Mouse (Mus musculus): ENCODE measurements at regions not wholly inside any gene's neighbourhood (a gene's known extent, or its start where the extent isn't known, plus 50 kb on each side); places are given as distances from the start of the nearest gene placed in this dataset.

GRCm38 (mm10) chr3:148504928-148505327 lies 485.4 kb downstream of the Adgrl2 start:
- H3K27ac ChIP-seq (replicated peaks; ENCODE audit: low read depth, low read length) = no peak overlapping the region
- no peaks in the 10 kb centered on the region for H3K27me3 ChIP-seq (ENCODE audit: control insufficient read depth, insufficient read depth, low read length)
- H3K4me3 ChIP-seq (replicated peaks; ENCODE audit: low read depth, low read length) = no peak overlapping the region
- H3K9ac ChIP-seq (replicated peaks; ENCODE audit: low read length) = no peak overlapping the region
- ATAC-seq (ENCODE audit: low FRiP score, low TSS enrichment) (no peak), DNase-seq (no peak)
- no peaks in the 10 kb centered on the region for H3K4me1 ChIP-seq (ENCODE audit: control insufficient read depth, insufficient read depth, low read length)
- no peak overlapping the region for H3K4me2 ChIP-seq (ENCODE audit: low read length)
- 98% methylated on average over 2 of the region's 2 CpGs for WGBS
- H3K9me3 ChIP-seq (ENCODE audit: control insufficient read depth, low read length) = no peaks in the 10 kb centered on the region
- no peaks in the 10 kb centered on the region for H3K36me3 ChIP-seq (ENCODE audit: control insufficient read depth, insufficient read depth, low read length)

- Histone ChIP-seq H3K9me3 (ENCODE audit: control insufficient read depth, low read length) (no peaks in the 10 kb centered on the region), H3K4me3 (replicated peaks; ENCODE audit: low read depth, low read length) (no peak overlapping the region), H3K9ac (replicated peaks; ENCODE audit: low read length) (no peak overlapping the region), H3K4me1 (ENCODE audit: control insufficient read depth, insufficient read depth, low read length) (no peaks in the 10 kb centered on the region), H3K27me3 (ENCODE audit: control insufficient read depth, insufficient read depth, low read length) (no peaks in the 10 kb centered on the region), H3K36me3 (ENCODE audit: control insufficient read depth, insufficient read depth, low read length) (no peaks in the 10 kb centered on the region), H3K27ac (replicated peaks; ENCODE audit: low read depth, low read length) (no peak overlapping the region), H3K4me2 (ENCODE audit: low read length) (no peak overlapping the region)
- DNase-seq (no peak), ATAC-seq (ENCODE audit: low FRiP score, low TSS enrichment) (no peak)
- WGBS = 70% methylated on average over 1 of the region's 1 CpGs
Observed at GRCm38 (mm10) chr3:148503432-148503831, 486.9 kb downstream of the Adgrl2 start.

GRCm38 (mm10) chr3:148501801-148502200 lies 488.6 kb downstream of the Adgrl2 start:
- H3K36me3 ChIP-seq (ENCODE audit: control insufficient read depth, insufficient read depth, low read length) = no peaks in the 10 kb centered on the region
- no peaks in the 10 kb centered on the region for H3K27me3 ChIP-seq (ENCODE audit: control insufficient read depth, insufficient read depth, low read length)
- 95% methylated on average over 3 of the region's 3 CpGs for WGBS
- no peak for ATAC-seq (ENCODE audit: low FRiP score, low TSS enrichment)
- H3K9ac ChIP-seq (replicated peaks; ENCODE audit: low read length) = no peak overlapping the region
- no peak for DNase-seq
- H3K4me1 ChIP-seq (ENCODE audit: control insufficient read depth, insufficient read depth, low read length) = no peaks in the 10 kb centered on the region
- no peak overlapping the region for H3K4me2 ChIP-seq (ENCODE audit: low read length)
- no peak overlapping the region for H3K27ac ChIP-seq (replicated peaks; ENCODE audit: low read depth, low read length)
- H3K9me3 ChIP-seq (ENCODE audit: control insufficient read depth, low read length) = no peaks in the 10 kb centered on the region
- H3K4me3 ChIP-seq (replicated peaks; ENCODE audit: low read depth, low read length) = no peak overlapping the region

GRCm38 (mm10) chr3:148496672-148497071 lies 493.7 kb downstream of the Adgrl2 start:
- H3K9ac ChIP-seq (replicated peaks; ENCODE audit: low read length) = no peak overlapping the region
- ATAC-seq (ENCODE audit: low FRiP score, low TSS enrichment) (no peak), DNase-seq (peak; percentile 7)
- H3K4me1 ChIP-seq (ENCODE audit: control insufficient read depth, insufficient read depth, low read length) = no peaks in the 10 kb centered on the region
- no peak overlapping the region for H3K27ac ChIP-seq (replicated peaks; ENCODE audit: low read depth, low read length)
- no peaks in the 10 kb centered on the region for H3K36me3 ChIP-seq (ENCODE audit: control insufficient read depth, insufficient read depth, low read length)
- no peak overlapping the region for H3K4me3 ChIP-seq (replicated peaks; ENCODE audit: low read depth, low read length)
- H3K27me3 ChIP-seq (ENCODE audit: control insufficient read depth, insufficient read depth, low read length) = no peaks in the 10 kb centered on the region
- H3K4me2 ChIP-seq (ENCODE audit: low read length) = no peak overlapping the region
- no peaks in the 10 kb centered on the region for H3K9me3 ChIP-seq (ENCODE audit: control insufficient read depth, low read length)
- 69% methylated on average over 5 of the region's 5 CpGs for WGBS

GRCm38 (mm10) chr3:148491287-148491686 lies 499.1 kb downstream of the Adgrl2 start:
- Histone ChIP-seq H3K27ac (replicated peaks; ENCODE audit: low read depth, low read length) (no peak overlapping the region), H3K27me3 (ENCODE audit: control insufficient read depth, insufficient read depth, low read length) (no peaks in the 10 kb centered on the region), H3K36me3 (ENCODE audit: control insufficient read depth, insufficient read depth, low read length) (no peaks in the 10 kb centered on the region), H3K4me3 (replicated peaks; ENCODE audit: low read depth, low read length) (no peak overlapping the region), H3K4me2 (ENCODE audit: low read length) (no peak overlapping the region), H3K4me1 (ENCODE audit: control insufficient read depth, insufficient read depth, low read length) (no peaks in the 10 kb centered on the region), H3K9ac (replicated peaks; ENCODE audit: low read length) (no peak overlapping the region), H3K9me3 (ENCODE audit: control insufficient read depth, low read length) (no peaks in the 10 kb centered on the region)
- 85% methylated on average over 3 of the region's 3 CpGs for WGBS
- ATAC-seq (ENCODE audit: low FRiP score, low TSS enrichment) (no peak), DNase-seq (no peak)

GRCm38 (mm10) chr3:148489201-148489600 lies 501.2 kb downstream of the Adgrl2 start:
- 89% methylated on average over 4 of the region's 4 CpGs for WGBS

GRCm38 (mm10) chr3:148487949-148488348 lies 502.4 kb downstream of the Adgrl2 start:
- ATAC-seq (ENCODE audit: low FRiP score, low TSS enrichment) (no peak), DNase-seq (no peak)
- no peak overlapping the region for H3K4me3 ChIP-seq (replicated peaks; ENCODE audit: low read depth, low read length)
- H3K27me3 ChIP-seq (ENCODE audit: control insufficient read depth, insufficient read depth, low read length) = no peaks in the 10 kb centered on the region
- no peaks in the 10 kb centered on the region for H3K36me3 ChIP-seq (ENCODE audit: control insufficient read depth, insufficient read depth, low read length)
- no peaks in the 10 kb centered on the region for H3K4me1 ChIP-seq (ENCODE audit: control insufficient read depth, insufficient read depth, low read length)
- no peak overlapping the region for H3K9ac ChIP-seq (replicated peaks; ENCODE audit: low read length)
- no peaks in the 10 kb centered on the region for H3K9me3 ChIP-seq (ENCODE audit: control insufficient read depth, low read length)
- H3K27ac ChIP-seq (replicated peaks; ENCODE audit: low read depth, low read length) = no peak overlapping the region
- no peak overlapping the region for H3K4me2 ChIP-seq (ENCODE audit: low read length)
- 92% methylated on average over 5 of the region's 5 CpGs for WGBS

More at GRCm38 (mm10) chr3:148489201-148489600, 501.2 kb downstream of the Adgrl2 start:
- Histone ChIP-seq H3K36me3 (ENCODE audit: control insufficient read depth, insufficient read depth, low read length) (no peaks in the 10 kb centered on the region), H3K9ac (replicated peaks; ENCODE audit: low read length) (no peak overlapping the region), H3K27me3 (ENCODE audit: control insufficient read depth, insufficient read depth, low read length) (no peaks in the 10 kb centered on the region), H3K9me3 (ENCODE audit: control insufficient read depth, low read length) (no peaks in the 10 kb centered on the region), H3K4me1 (ENCODE audit: control insufficient read depth, insufficient read depth, low read length) (no peaks in the 10 kb centered on the region), H3K27ac (replicated peaks; ENCODE audit: low read depth, low read length) (no peak overlapping the region), H3K4me3 (replicated peaks; ENCODE audit: low read depth, low read length) (no peak overlapping the region), H3K4me2 (ENCODE audit: low read length) (no peak overlapping the region)
- DNase-seq = no peak
- ATAC-seq (ENCODE audit: low FRiP score, low TSS enrichment) = no peak

- Histone ChIP-seq H3K9me3 (ENCODE audit: control insufficient read depth, low read length) (no peaks in the 10 kb centered on the region), H3K4me1 (ENCODE audit: control insufficient read depth, insufficient read depth, low read length) (no peaks in the 10 kb centered on the region), H3K4me2 (ENCODE audit: low read length) (no peak overlapping the region), H3K4me3 (replicated peaks; ENCODE audit: low read depth, low read length) (no peak overlapping the region), H3K36me3 (ENCODE audit: control insufficient read depth, insufficient read depth, low read length) (no peaks in the 10 kb centered on the region), H3K9ac (replicated peaks; ENCODE audit: low read length) (no peak overlapping the region), H3K27ac (replicated peaks; ENCODE audit: low read depth, low read length) (no peak overlapping the region), H3K27me3 (ENCODE audit: control insufficient read depth, insufficient read depth, low read length) (no peaks in the 10 kb centered on the region)
- DNase-seq (no peak), ATAC-seq (ENCODE audit: low FRiP score, low TSS enrichment) (no peak)
- WGBS = 90% methylated on average over 8 of the region's 8 CpGs
Observed at GRCm38 (mm10) chr3:148475862-148476261, 514.5 kb downstream of the Adgrl2 start.

GRCm38 (mm10) chr3:148472943-148473444 lies 517.4 kb downstream of the Adgrl2 start:
- no peaks in the 10 kb centered on the region for H3K36me3 ChIP-seq (ENCODE audit: control insufficient read depth, insufficient read depth, low read length)
- no peaks in the 10 kb centered on the region for H3K9me3 ChIP-seq (ENCODE audit: control insufficient read depth, low read length)
- no peak for ATAC-seq (ENCODE audit: low FRiP score, low TSS enrichment)
- H3K4me1 ChIP-seq (ENCODE audit: control insufficient read depth, insufficient read depth, low read length) = no peaks in the 10 kb centered on the region
- 90% methylated on average over 6 of the region's 6 CpGs for WGBS
- DNase-seq = no peak
- H3K4me3 ChIP-seq (replicated peaks; ENCODE audit: low read depth, low read length) = no peak overlapping the region
- H3K27ac ChIP-seq (replicated peaks; ENCODE audit: low read depth, low read length) = no peak overlapping the region
- H3K27me3 ChIP-seq (ENCODE audit: control insufficient read depth, insufficient read depth, low read length) = no peaks in the 10 kb centered on the region
- H3K9ac ChIP-seq (replicated peaks; ENCODE audit: low read length) = no peak overlapping the region
- H3K4me2 ChIP-seq (ENCODE audit: low read length) = no peak overlapping the region
